Mouse (Mus musculus): ENCODE measurements around the gene Pcsk2.

DNA sequence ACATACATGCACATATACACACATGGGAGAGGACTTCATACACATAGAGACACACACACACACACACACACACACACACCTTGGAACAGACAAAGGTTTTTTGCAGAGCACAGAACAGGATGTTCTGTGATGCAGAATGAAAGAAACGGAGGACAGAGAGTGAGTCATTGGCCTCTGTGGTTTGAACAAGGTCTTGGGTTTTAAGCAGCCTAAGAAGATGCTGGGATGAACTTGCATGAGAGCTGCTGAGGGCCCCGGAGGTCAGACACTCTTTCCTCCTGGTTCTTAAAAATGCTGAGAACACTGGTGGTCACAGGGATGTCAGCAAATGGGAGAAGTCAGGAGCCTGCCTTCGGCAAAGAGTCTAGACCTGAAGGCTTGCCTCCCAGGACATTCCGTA lies 178.1 kb downstream of the Pcsk2 start:
- TF ChIP-seq POLR2A (IDR thresholded peaks at IDR 0.05; ENCODE audit: insufficient read depth, low read depth, low read length): no peak
- no peak for TF ChIP-seq CTCF (IDR thresholded peaks at IDR 0.05)
- no peak for TF ChIP-seq EP300 (IDR thresholded peaks at IDR 0.05; ENCODE audit: insufficient read depth, low read depth, low read length)
